In the genomic region with DNA sequence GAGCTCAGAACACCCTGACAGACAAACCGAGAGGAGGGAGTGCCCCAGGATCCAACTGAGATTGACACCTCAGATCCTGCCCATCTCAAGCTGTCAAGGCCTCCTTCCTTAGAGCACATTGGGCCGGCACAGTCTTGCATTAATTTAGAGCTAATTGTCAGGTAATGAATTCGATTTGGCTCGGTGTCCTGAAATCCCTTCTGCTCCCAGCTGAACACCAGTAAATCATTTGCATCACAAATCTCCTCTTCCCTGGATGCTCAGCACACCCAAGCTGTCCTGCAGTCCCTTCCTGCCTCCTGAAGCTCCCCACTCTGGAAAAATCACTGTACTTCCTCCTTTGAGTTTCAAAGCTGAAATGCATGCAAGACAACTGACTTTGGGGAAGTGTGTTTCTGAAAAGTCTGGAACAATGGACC, we compare ENCODE assay signal across 15 mouse cellular contexts.
DNase-seq lines count a peak whose midpoint lies in the region; ATAC-seq and TF ChIP-seq lines count a peak whose summit lies in the region.
"Had no signal": no experiment of that assay in that cellular context is flagged by ENCODE, and none has a peak within 500 bp of the region (broad histone marks: within the 10 kb centered on the region; RNA-seq: fewer than 3 reads in every experiment).

No protein-coding gene starts in this region.

- no peaks in the 10 kb centered on the region for H3K36me3 ChIP-seq in hindbrain, embryonic 10.5 days
- H3K36me3 ChIP-seq in hindbrain, embryonic 14.5 days (replicated peaks; ENCODE audit: control insufficient read depth, insufficient read depth), result no peaks in the 10 kb centered on the region
- H3K36me3 ChIP-seq in forebrain, postnatal 0 days (ENCODE audit: insufficient read depth), result no peaks in the 10 kb centered on the region
- H3K36me3 ChIP-seq: embryonic facial prominence, embryonic 12.5 days had no signal

- H3K4me3 ChIP-seq in hindbrain, embryonic 10.5 days, result no peak overlapping the region
- no peak overlapping the region for H3K4me3 ChIP-seq in hindbrain, embryonic 14.5 days (replicated peaks; ENCODE audit: low read length)
- no peak overlapping the region for H3K4me3 ChIP-seq in forebrain, postnatal 0 days (ENCODE audit: low read depth, low read length)
- H3K4me3 ChIP-seq: embryonic facial prominence, embryonic 12.5 days; megakaryocyte, embryonic 14.5 days had no signal

- TF ChIP-seq CTCF in forebrain, postnatal 0 days (IDR thresholded peaks at IDR 0.05; ENCODE audit: low read depth), result no peak

- H3K27me3 ChIP-seq in hindbrain, embryonic 10.5 days (ENCODE audit: insufficient read depth, poor library complexity, severe bottlenecking), result no peaks in the 10 kb centered on the region
- no peaks in the 10 kb centered on the region for H3K27me3 ChIP-seq in hindbrain, embryonic 14.5 days (ENCODE audit: control insufficient read depth, insufficient read depth, low read length)
- H3K27me3 ChIP-seq in forebrain, postnatal 0 days (ENCODE audit: insufficient read depth, low read length), result no peaks in the 10 kb centered on the region
- H3K27me3 ChIP-seq: embryonic facial prominence, embryonic 12.5 days had no signal

- no peaks in the 10 kb centered on the region for H3K9me3 ChIP-seq in hindbrain, embryonic 10.5 days
- H3K9me3 ChIP-seq in hindbrain, embryonic 14.5 days (ENCODE audit: control insufficient read depth, low read length), result no peaks in the 10 kb centered on the region
- H3K9me3 ChIP-seq in forebrain, postnatal 0 days (ENCODE audit: low read length), result no peaks in the 10 kb centered on the region
- H3K9me3 ChIP-seq: embryonic facial prominence, embryonic 12.5 days had no signal

- no peak overlapping the region for H3K9ac ChIP-seq in hindbrain, embryonic 14.5 days
- no peak overlapping the region for H3K9ac ChIP-seq in forebrain, postnatal 0 days
- H3K9ac ChIP-seq: embryonic facial prominence, embryonic 12.5 days; liver, embryonic 14.5 days had no signal

- no peak overlapping the region for H3K4me2 ChIP-seq in hindbrain, embryonic 14.5 days (replicated peaks)
- no peak overlapping the region for H3K4me2 ChIP-seq in forebrain, postnatal 0 days (ENCODE audit: low read depth)
- H3K4me2 ChIP-seq: embryonic facial prominence, embryonic 12.5 days had no signal

- peaks cover 10% of the 10 kb centered on the region for H3K4me1 ChIP-seq in hindbrain, embryonic 10.5 days (replicated peaks)
- H3K4me1 ChIP-seq in hindbrain, embryonic 14.5 days (replicated peaks; ENCODE audit: control insufficient read depth, insufficient read depth, low read length), result peaks cover 9% of the 10 kb centered on the region; the same call in 1 of the 2 replicates
- peaks cover 9% of the 10 kb centered on the region; the same call in 1 of the 2 replicates for H3K4me1 ChIP-seq in forebrain, postnatal 0 days (ENCODE audit: insufficient read depth)

- DNase-seq in hindbrain, embryonic 10.5 days (ENCODE audit: low spot score), result no peak
- DNase-seq in hindbrain, embryonic 14.5 days (ENCODE audit: low spot score), result no peak
- DNase-seq in right cerebral cortex, postnatal 10 days (ENCODE audit: low spot score in 2 of 2), result peak; percentile 45 to 60
- DNase-seq in right cerebral cortex, postnatal 25 days, result no peak
- DNase-seq in forebrain, postnatal 0 days, result peak; percentile 64
- no peak for DNase-seq in testis, postnatal 14 days (ENCODE audit: low spot score)
- no peak for DNase-seq in liver
- DNase-seq: adrenal gland, postnatal 36 days; heart, adult 18-20 months; kidney, adult 9 months; right cerebral cortex, postnatal 14 days had no signal

- WGBS in hindbrain, embryonic 10.5 days, result 18% methylated on average over 4 of the region's 4 CpGs
- 7% methylated on average over 4 of the region's 4 CpGs for WGBS in hindbrain, embryonic 14.5 days
- 10% methylated on average over 4 of the region's 4 CpGs for WGBS in forebrain, postnatal 0 days

- no peak for ATAC-seq in hindbrain, embryonic 14.5 days (ENCODE audit: low FRiP score)
- peak; percentile 82 for ATAC-seq in forebrain, postnatal 0 days
- ATAC-seq: lung, postnatal 0 days had no signal

- H3K27ac ChIP-seq in hindbrain, embryonic 10.5 days, result peak overlapping the region; percentile 50
- no peak overlapping the region for H3K27ac ChIP-seq in hindbrain, embryonic 14.5 days
- H3K27ac ChIP-seq in forebrain, postnatal 0 days (ENCODE audit: low read depth, low read length), result peak overlapping the region; percentile 51; the same call in 1 of the 2 replicates
- H3K27ac ChIP-seq: embryonic facial prominence, embryonic 12.5 days; liver, embryonic 14.5 days had no signal

Comparison
In these comparisons a context has a peak if more than half of its experiments do, and no peak if none do; other contexts are left out.
1. DNase-seq: peak in right cerebral cortex, postnatal 10 days (2 of 2) and forebrain, postnatal 0 days (single experiment); none in hindbrain, embryonic 10.5 days (single experiment), hindbrain, embryonic 14.5 days (single experiment), right cerebral cortex, postnatal 25 days (single experiment), testis, postnatal 14 days (single experiment) and liver (single experiment).